Mouse (Mus musculus) bone marrow, adult 2 months (tissue): ENCODE results near the gene Gm28035.

Source experiments
- CTCF ChIP-seq: fragments of 200-500 bp; IDR thresholded peaks from 2 replicates; pipeline ENCODE4 v1.5.1; 2011; ENCODE audit warnings: low read length, control low read depth; ENCODE audit not compliant: control insufficient read depth, insufficient read depth
- POLR2A ChIP-seq: fragments of 200-500 bp; IDR thresholded peaks from 2 replicates; pipeline ENCODE4 v1.6.1; 2011; ENCODE audit warnings: low read depth, mild to moderate bottlenecking, control low read depth, low read length, borderline replicate concordance; ENCODE audit not compliant: control insufficient read depth

DNA sequence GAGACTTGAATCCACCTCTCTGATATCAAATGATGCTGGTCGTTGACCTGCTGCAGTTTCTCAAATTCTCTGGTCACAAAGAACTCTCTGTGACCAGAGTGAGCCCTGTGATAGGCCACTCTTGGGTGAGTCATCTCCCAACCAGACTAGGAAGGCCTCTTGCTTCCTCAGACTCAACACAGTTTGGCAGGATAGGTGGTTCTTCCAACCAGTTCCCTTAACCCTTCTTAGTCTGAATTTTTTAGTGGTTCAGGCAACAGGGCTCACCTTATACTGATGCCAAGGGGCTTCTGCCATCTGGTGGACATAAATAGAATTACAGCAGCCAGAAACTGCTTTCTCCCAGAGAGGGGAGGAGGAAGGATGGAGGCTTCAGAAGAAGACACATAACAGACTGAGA, 29.8 kb downstream of the Gm28035 start:
- TF ChIP-seq POLR2A, result no peak
- TF ChIP-seq CTCF, result peak; percentile 26; the same call in 1 of the 2 replicates
